Mouse (Mus musculus): Measurements from ENCODE around the gene Csad. TPM values are rescaled to one million over a fixed set of nuclear protein-coding genes. Genes with fewer than 3 reads are reported as not detected.

Gene Csad
- 33.2 and 40.9 TPM in 2 replicates for polyA plus RNA-seq (2012; rRNA removed)

DNA sequence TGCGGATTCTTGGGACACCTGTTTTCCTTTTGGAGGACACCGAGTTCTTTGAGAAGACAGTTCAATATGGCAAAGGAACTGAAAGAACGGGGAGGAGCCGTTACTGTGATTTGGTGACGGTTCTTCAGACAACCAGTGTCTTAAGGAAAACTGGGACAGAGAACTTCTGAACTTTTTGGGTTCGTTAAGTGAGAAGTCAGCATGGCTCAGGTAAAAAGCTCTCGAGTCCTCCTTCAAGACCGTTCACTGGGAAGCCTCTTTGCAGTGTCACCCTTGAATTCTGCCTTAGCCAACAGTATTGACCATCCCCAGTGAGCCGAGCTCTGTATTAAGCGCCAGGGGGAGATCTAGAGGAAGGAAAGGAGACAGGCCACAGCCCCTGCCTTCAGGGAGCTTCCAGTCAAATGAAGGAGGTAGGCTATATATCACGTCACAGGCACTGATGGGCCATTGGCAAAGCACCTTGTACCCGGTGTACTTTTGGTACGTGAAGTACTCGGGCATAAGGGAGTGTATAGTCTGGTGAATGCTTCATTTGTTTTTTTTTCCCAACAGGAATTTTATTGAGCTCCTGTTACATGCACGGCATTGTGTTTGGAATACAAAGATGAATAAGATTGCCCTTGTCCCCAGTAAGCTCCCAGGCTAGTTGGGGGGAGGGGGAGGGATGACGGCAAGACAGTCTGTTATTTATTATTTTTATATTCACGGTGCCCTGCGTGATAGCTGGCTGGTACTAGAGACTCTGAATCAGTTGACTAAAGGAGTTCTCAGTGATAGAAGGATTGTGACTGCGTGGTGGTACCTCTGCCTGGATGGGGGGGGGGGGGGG is at the start of gene Csad:
Gene Csad, minus strand, starts transcription at position 51 of the 832 bp plus-strand sequence.
- no peak for DNase-seq (ENCODE audit: low read depth in 1 of 2, low spot score in 2 of 2)
- Histone ChIP-seq H3K4me1 (ENCODE audit: control insufficient read depth, insufficient read depth, insufficient read length) (peaks cover 27% of the 10 kb centered on the region; the same call in 1 of the 2 replicates), H3K27me3 (ENCODE audit: control insufficient read depth, insufficient read depth, low read length) (no peaks in the 10 kb centered on the region), H3K4me3 (ENCODE audit: extremely low read depth, insufficient read depth, insufficient read length) (peak within 1 kb of the TSS; percentile 61), H3K27ac (ENCODE audit: insufficient read depth, low read length) (peak within 1 kb of the TSS; percentile 98), H3K36me3 (ENCODE audit: control insufficient read depth, insufficient read depth, low read length) (peaks cover 20% of the 10 kb centered on the region)
- WGBS = 80% methylated on average over 19 of the region's 19 CpGs
- TF ChIP-seq POLR2A (IDR thresholded peaks at IDR 0.05; ENCODE audit: low read depth, low read length) (no peak), CTCF (IDR thresholded peaks at IDR 0.05; ENCODE audit: extremely low read depth, insufficient read depth, insufficient read length, insufficient replicate concordance) (no peak)

- Histone ChIP-seq H3K4me3 (ENCODE audit: extremely low read depth, insufficient read depth, insufficient read length) (no peak overlapping the region), H3K4me1 (ENCODE audit: control insufficient read depth, insufficient read depth, insufficient read length) (peaks cover 7% of the 10 kb centered on the region), H3K27ac (ENCODE audit: insufficient read depth, low read length) (no peak overlapping the region), H3K36me3 (ENCODE audit: control insufficient read depth, insufficient read depth, low read length) (no peaks in the 10 kb centered on the region), H3K27me3 (ENCODE audit: control insufficient read depth, insufficient read depth, low read length) (peaks cover 11% of the 10 kb centered on the region)
- 85% methylated on average over 5 of the region's 5 CpGs for WGBS
- DNase-seq (ENCODE audit: low read depth in 1 of 2, low spot score in 2 of 2) = no peak
- TF ChIP-seq POLR2A (IDR thresholded peaks at IDR 0.05; ENCODE audit: low read depth, low read length) = no peak
- TF ChIP-seq CTCF (IDR thresholded peaks at IDR 0.05; ENCODE audit: extremely low read depth, insufficient read depth, insufficient read length, insufficient replicate concordance) = no peak
Observed at GRCm38 (mm10) chr15:102250521-102250920, 46.0 kb upstream of the Csad start.

- Histone ChIP-seq H3K27me3 (ENCODE audit: control insufficient read depth, insufficient read depth, low read length) (peaks cover 11% of the 10 kb centered on the region), H3K4me1 (ENCODE audit: control insufficient read depth, insufficient read depth, insufficient read length) (peaks cover 7% of the 10 kb centered on the region), H3K36me3 (ENCODE audit: control insufficient read depth, insufficient read depth, low read length) (no peaks in the 10 kb centered on the region), H3K4me3 (ENCODE audit: extremely low read depth, insufficient read depth, insufficient read length) (no peak overlapping the region), H3K27ac (ENCODE audit: insufficient read depth, low read length) (no peak overlapping the region)
- no peak for TF ChIP-seq CTCF (IDR thresholded peaks at IDR 0.05; ENCODE audit: extremely low read depth, insufficient read depth, insufficient read length, insufficient replicate concordance)
- TF ChIP-seq POLR2A (IDR thresholded peaks at IDR 0.05; ENCODE audit: low read depth, low read length) = no peak
- WGBS = 80% methylated on average over 9 of the region's 9 CpGs
- DNase-seq (ENCODE audit: low read depth in 1 of 2, low spot score in 2 of 2) = no peak
Observed at GRCm38 (mm10) chr15:102249967-102250366, 45.4 kb upstream of the Csad start.

- WGBS = 21% methylated on average over 13 of the region's 13 CpGs
Observed at GRCm38 (mm10) chr15:102249251-102249691, 44.7 kb upstream of the Csad start.

GRCm38 (mm10) chr15:102248812-102249191 is 44.3 kb upstream of the Csad start:
- Histone ChIP-seq H3K4me1 (ENCODE audit: control insufficient read depth, insufficient read depth, insufficient read length) (peaks cover 7% of the 10 kb centered on the region), H3K27ac (ENCODE audit: insufficient read depth, low read length) (no peak overlapping the region), H3K4me3 (ENCODE audit: extremely low read depth, insufficient read depth, insufficient read length) (no peak overlapping the region), H3K27me3 (ENCODE audit: control insufficient read depth, insufficient read depth, low read length) (peaks cover 11% of the 10 kb centered on the region), H3K36me3 (ENCODE audit: control insufficient read depth, insufficient read depth, low read length) (no peaks in the 10 kb centered on the region)
- 35% methylated on average over 3 of the region's 3 CpGs for WGBS
- no peak for DNase-seq (ENCODE audit: low read depth in 1 of 2, low spot score in 2 of 2)
- TF ChIP-seq POLR2A (IDR thresholded peaks at IDR 0.05; ENCODE audit: low read depth, low read length) (no peak), CTCF (IDR thresholded peaks at IDR 0.05; ENCODE audit: extremely low read depth, insufficient read depth, insufficient read length, insufficient replicate concordance) (no peak)

More at GRCm38 (mm10) chr15:102249251-102249691, 44.7 kb upstream of the Csad start:
- H3K36me3 ChIP-seq (ENCODE audit: control insufficient read depth, insufficient read depth, low read length) = no peaks in the 10 kb centered on the region
- H3K4me1 ChIP-seq (ENCODE audit: control insufficient read depth, insufficient read depth, insufficient read length) = peaks cover 7% of the 10 kb centered on the region
- DNase-seq (ENCODE audit: low read depth in 1 of 2, low spot score in 2 of 2) = no peak
- H3K27me3 ChIP-seq (ENCODE audit: control insufficient read depth, insufficient read depth, low read length) = peaks cover 11% of the 10 kb centered on the region
- H3K4me3 ChIP-seq (ENCODE audit: extremely low read depth, insufficient read depth, insufficient read length) = no peak overlapping the region
- H3K27ac ChIP-seq (ENCODE audit: insufficient read depth, low read length) = no peak overlapping the region
- no peak for TF ChIP-seq POLR2A (IDR thresholded peaks at IDR 0.05; ENCODE audit: low read depth, low read length)
- TF ChIP-seq CTCF (IDR thresholded peaks at IDR 0.05; ENCODE audit: extremely low read depth, insufficient read depth, insufficient read length, insufficient replicate concordance) = no peak

DNA sequence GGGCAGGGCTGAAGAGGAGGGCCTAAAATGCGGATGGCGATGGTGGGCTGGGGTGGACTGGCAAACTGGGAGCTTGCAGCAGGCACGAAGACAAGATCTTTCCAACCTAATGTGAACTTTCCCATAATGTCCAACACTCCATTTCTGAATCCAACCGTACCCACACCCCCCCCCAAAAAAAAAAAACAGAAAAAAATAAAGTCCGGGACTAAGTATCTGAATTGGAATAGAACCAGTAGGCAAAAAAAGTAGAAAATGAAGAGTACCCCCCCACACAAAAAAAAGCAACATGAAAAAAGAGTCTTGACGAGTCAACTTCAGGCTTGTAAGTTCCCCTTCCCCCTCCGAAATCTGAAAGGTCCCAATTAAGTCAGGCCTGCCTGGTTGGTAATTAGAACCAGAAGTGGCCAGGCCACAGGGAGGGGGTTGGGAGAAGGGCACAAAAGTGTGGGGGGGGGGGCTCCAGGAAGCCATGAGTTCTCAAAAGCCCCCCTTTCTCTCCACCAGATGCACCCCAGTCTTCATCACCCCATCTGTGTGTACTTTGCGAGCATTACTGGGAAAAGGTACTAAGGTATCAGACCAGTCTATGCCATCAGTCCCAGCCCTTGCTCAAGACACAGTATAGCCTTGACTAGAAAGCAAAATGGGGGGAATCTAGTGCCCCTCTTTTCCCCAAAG is 43.7 kb upstream of the Csad start:
- H3K36me3 ChIP-seq (ENCODE audit: control insufficient read depth, insufficient read depth, low read length) = no peaks in the 10 kb centered on the region

More for the DNA sequence above, 43.7 kb upstream of the Csad start:
- 13% methylated on average over 8 of the region's 8 CpGs for WGBS
- TF ChIP-seq POLR2A (IDR thresholded peaks at IDR 0.05; ENCODE audit: low read depth, low read length) (no peak), CTCF (IDR thresholded peaks at IDR 0.05; ENCODE audit: extremely low read depth, insufficient read depth, insufficient read length, insufficient replicate concordance) (no peak)
- Histone ChIP-seq H3K4me3 (ENCODE audit: extremely low read depth, insufficient read depth, insufficient read length) (peak overlapping the region; percentile 54; the same call in 1 of the 2 replicates), H3K27me3 (ENCODE audit: control insufficient read depth, insufficient read depth, low read length) (peaks cover 11% of the 10 kb centered on the region), H3K27ac (ENCODE audit: insufficient read depth, low read length) (peak overlapping the region; percentile 77), H3K4me1 (ENCODE audit: control insufficient read depth, insufficient read depth, insufficient read length) (peaks cover 8% of the 10 kb centered on the region)
- no peak for DNase-seq (ENCODE audit: low read depth in 1 of 2, low spot score in 2 of 2)

Data from spleen, adult 2 months (tissue).